Mouse (Mus musculus) cerebellum, postnatal 14 days (tissue): ENCODE data around the gene Slc25a45.

ENCODE experiments used
- DNase-seq, 2 experiments: peaks; one replicate each; pipeline ENCODE4 v3.0.0; 2021; ENCODE audit warnings: mixed read lengths in 2 of 2

Gene Slc25a45

DNA sequence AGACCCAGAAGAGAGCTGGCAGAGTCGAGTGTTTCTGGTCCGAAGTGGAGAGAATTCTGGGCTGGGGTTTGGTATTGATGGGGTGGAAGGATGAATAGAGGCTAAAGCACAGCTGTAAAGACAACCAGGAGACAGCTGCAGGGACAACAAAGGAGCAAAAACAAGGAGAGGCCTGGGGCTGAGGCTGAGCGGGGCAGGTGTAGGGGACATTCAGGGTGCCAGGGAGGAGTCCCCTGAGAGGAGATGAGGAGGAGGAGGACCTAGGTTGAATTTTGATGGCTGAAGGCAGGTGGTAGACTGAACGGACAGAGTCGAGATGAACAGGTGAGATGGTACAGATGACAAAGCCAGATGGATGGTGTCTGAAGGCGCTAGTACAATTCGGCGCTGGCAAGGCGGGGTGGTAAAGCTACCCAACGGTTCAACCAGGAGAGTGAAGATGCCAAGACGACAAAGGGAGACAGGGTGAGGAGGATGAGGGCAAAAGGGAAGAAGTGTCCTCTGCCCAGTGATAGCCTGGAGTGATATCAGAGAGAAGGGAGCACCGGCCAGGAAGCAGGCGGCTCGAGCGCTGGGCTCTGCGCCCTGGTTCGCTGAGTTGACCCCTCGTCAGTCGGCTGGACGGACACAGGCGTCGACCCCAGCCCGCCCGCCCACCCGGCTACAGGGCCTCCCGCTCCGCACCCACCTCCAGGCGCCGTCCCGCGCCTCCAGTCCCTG lies 15.8 kb downstream of the Slc25a45 start:
- no peak for DNase-seq

DNA sequence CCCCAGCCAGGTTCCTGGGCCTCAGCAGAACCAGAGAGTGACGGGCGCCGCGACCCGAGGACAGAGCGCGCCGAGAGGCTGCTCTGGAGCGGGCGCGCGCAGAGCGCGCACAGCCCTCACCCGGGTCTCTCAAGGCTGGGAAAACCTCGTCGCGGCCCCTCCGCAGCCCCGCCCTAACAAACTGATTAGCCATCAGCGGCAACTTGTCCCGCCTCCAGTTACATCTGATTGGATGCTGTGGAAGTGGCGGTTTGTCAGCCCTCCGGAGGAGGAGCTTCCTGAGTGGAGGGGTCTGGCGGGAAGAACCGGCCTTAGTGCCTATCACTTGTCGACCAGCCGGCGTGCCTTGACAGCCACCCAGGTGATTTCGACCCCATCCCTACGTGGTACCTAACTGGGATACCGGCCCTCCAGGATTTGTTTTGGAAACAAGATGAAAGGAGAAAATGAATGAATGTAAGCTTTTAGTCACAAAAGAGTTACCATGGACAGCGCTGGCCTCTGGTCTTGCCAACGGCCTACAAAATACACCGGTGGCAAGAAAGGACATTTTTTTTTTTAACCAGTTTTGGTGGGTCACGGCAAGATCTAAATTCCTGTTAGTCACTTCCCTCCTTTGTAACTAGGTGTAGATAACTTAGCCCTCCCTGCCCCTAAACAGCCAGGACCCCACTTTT lies 16.5 kb downstream of the Slc25a45 start, which contains the start of gene Tigd3:
Tigd3 (minus strand) TSS at position 148 of the 677 bp plus-strand sequence.
- peak; percentile 98 to 99 for DNase-seq

DNA sequence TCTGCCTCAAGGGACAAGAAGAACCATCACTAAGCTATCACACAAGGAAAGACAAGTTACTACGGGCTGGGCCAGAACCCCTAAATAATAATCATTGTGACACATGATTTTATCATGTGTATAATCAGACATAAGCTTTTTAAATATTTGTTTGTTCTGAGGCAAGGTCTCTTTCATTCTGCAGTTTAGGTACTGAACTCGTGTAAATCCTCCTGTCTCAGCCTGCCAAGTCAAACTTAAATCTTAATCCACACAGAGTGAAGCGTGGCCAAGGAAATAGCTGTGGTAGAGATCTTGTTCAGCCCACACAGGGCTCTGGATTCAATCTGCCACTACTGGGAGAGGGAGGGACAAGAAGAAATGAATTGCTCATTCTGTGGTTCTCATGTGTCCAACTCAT lies 29.7 kb downstream of the Slc25a45 start:
- DNase-seq: no peak

DNA sequence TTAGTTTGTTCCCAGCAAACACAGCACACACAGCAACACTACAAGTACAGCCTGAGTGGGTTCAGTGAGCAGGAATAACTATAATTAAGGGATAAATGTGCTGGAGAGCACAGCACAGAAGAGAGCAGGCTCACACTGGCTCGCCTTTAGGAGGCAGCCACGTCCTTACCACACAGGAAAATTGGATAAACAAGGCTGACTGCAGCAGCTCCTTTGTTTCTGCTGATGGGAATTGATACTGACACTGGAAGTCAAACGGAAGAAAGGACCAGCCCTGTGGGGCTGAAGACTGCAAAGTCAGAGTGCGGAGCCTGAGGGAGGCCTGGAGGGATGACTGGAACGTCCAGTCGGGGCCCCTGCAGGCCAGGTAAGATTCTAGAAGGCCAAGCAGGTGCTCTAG lies 32.6 kb downstream of the Slc25a45 start:
- DNase-seq: peak; percentile 62 to 63

DNA sequence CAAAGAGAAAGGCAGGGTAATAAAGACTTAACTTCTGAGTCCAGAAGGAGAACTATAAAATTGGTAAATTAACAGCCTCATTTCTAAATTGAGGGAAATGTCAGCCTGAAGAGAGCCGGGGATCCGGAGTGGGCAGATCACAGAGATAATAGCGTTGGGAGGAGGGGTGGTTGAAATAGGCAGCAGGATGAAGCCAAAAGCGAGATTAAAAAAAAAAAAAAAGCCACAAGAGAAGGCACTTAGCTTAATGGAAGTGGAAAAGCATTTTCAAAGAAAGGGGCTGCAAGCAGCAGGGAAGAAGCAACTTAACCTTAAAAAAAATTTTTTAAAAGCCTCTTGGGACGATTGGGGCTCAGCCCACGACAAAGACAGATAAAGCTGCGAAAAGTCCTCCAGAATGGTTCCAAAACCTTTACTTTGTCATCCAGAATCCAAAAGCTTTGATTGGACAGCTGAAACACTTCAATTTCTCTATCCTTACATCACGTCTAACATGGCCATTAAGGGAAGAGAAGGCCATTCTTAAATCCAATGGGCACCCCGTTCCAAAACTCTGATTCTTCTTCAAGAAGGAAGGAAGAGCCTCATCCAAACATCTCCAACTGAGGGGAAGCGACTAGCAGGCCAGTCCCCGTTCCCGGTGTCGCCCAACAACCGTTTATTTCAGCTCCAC lies 34.0 kb downstream of the Slc25a45 start:
- peak in 1 of 2 experiments; percentile 11 for DNase-seq

DNA sequence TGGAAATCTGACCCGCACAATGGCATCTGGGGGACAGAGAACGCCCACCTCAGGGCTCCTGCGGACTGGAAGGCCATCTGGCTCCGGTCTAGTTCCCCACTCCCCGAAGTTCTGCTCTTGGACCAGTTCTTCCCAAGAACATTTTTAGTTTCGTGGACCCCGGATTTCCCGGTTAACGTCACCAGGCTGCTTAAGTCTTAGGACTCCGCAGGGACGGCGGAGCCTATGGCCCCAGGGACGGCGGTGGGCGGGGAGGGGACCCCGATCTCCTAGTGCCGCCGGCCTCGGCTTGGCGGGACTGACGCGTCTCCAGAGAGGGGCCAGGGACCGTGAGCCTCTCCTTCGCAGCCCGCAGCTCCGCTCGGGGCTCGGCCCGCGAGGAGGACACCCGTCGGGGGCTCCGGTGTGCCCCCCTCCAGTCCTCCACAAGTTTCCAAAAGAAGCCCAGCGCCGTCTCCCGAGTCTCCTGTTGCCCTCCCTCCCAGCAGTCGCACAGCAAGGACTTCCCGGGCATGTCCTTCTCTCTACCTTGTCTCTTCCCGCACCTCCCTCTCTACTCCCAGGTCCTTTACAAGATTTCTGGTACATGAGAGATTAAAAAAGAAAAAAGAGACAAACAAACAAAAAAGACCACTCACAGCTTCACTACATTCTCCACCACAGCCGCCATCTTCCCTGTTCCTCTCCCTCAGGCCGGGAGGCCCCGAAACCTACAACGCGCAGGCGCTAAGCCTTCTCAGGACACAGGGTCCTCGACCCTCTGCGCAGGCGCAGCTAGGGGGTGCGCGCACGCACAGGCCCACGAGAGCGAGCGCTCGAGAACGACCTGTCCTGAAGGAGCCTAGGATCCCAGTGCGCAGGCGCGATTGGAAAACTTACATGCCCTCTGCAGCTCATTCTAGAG lies 34.7 kb downstream of the Slc25a45 start:
- DNase-seq: peak; percentile 99

DNA sequence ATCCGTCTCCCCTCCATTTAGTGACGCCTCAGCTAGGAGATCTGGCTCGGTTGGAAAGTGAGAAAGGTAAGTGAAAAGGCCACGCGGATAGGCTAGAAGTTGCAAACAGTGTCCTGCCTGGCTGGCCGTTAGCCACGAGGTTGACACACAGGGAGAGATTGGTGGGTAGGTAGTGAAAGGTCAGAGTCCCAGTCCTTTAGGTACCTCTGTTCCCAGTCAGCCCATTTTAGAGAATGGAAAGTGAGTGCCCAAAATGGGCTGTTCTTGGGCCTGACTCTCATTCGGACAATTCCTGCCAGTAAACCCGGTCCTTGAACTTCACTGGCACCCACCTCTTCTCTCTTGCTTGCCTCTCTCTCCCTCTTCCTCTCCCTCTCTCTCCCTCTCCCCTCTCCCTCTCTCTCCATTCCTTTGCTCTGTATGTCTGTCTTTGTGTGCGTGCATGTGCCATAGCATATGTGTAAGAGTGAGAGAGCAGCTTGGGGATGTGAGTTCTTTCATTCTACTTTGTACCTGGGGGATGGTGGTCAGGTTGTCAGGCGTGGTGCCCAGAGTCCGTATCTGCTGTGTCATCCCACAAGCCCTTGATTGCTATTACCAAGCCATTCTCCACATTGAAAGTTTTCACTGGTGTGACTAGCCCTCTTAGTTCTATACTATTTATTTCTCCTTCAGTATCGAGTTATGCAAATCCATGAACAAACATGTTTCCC lies 35.6 kb downstream of the Slc25a45 start, which contains the start of gene Dpf2:
Dpf2 (minus strand) TSS at position 4 of the 713 bp plus-strand sequence.
- peak in 1 of 2 experiments; percentile 31 for DNase-seq

DNA sequence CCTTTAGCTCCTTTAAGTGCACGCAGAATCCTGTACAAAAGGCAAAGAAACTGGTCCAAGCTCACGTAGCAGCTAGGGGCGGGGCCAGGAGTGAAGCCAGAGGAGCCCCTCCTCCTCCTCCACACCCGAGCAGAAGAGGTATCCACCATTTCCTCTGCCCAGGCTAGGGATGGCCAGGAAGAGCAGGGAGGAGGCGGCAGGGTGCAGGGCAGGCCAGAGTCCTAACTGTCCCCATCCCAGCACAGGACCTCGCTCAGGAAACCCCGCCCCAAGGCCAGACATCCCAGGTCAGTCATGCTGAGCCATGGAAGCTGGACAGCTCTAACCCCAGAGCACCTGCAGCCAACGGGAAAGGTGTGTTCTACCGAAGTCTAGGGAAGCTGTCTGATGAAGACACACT lies 44.1 kb downstream of the Slc25a45 start:
- DNase-seq: no peak

DNA sequence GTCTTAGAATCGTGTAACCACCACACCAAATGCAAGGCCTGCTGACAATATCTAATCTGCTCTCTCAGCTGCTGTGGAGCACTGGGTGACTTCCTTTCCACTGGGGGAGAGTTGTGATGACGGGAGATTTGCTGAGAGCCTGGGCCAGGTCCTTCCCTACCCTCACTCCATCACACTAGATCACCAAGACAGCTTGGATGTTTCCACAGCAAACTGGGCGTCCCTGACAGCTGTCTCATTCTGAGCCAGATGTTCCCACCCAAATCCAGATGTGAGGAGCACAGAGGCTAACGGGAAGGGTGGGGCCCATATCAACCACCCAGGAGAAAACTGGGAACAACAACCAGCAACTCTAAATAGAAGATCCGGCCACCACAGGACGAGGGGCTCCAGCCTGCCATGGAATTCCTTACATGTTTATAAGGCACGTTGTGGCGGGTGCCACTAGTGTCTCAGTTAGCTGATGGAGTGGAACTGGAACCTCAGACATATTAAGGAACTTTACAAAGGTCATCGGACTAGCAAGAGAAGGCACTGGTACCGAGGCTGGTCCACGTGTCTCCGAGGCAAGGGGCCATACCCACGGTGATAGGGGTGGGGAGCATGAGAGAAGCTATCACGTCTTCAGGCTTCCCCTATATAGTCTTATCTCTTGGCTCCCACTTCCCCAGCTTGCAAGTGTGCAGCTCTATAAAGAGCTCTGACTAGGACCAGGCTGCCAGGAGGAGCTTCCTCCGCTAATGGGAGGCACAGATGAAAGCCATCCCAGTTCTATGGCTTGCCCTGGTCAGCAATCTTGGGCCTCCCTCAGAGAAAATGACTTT lies 44.7 kb downstream of the Slc25a45 start:
- DNase-seq: no peak

DNA sequence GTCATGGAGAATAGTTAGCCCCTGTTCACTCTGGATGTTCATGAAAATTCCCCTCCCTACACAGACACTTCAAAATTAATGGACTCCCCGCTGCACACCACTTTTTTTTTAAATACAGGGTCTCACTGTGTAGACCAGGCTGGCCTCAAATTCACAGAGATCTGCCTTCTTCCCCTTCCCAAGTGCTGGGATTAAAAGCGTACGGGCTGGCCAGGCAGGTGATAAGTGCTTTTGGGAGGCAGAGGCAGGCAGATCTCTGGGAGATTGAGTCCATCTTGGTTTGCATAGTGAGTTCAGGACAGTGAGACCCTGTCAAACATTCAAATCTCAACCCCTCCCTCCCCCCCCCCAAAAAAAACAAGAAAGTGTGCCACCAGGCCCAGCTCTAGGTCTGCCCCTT lies 45.4 kb downstream of the Slc25a45 start:
- no peak for DNase-seq

DNA sequence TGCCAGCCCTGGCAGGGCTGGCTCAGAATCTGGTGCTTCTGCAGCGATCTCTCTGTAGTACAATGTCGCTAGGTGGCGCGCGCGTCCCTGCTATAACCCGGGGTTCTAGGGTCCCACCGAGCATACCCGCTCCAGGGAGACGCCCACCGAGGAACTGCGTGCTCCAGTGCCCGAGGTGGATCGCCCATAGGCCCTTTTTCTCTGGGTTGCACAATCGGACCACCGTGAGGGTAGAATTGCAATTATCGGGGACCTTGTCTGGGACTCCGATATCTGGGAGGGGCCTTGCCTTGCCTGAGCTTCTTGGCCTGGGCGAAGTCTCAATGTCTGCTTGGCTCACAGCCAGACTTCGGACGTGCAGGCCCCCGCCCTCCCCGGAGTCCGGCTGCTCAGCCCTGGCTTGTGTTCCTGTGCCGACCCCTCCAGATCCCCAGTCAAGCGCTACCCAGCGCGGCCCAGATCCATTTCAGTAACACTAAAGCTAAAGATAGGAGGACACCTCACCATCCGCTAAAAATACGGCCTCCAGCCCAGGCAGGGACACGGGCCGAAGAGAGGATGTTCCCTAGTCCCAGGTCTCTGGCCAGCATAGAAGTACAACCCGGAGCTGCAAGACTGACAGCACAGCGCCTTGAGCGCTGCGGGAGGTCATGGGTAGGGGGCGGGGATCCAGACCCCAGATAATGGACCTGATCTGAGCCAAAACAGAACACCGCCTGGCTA lies 46.5 kb downstream of the Slc25a45 start:
- peak; percentile 97 to 99 for DNase-seq

DNA sequence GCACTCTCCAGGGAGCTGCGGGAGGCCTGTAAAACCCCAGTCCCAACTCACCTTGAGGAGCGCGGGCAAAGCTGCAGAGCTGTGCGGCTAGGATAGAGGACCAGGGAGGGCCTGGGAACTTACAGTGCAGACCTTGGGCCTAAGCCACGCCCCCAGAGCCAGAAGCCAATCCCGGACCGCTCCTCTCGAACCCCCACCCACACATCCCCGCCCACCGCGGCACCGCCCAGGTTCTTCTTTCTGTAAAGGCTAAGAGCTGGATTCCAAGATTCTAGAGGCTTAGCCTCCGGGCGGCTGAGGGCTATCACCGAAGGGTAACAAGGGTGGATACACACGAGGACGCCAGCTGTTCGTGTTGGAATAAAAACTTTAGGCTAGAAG lies 47.1 kb downstream of the Slc25a45 start, which contains the start of gene Cdc42ep2:
Cdc42ep2 (minus strand) TSS at position 104 of the 381 bp plus-strand sequence.
- peak; percentile 97 for DNase-seq

DNA sequence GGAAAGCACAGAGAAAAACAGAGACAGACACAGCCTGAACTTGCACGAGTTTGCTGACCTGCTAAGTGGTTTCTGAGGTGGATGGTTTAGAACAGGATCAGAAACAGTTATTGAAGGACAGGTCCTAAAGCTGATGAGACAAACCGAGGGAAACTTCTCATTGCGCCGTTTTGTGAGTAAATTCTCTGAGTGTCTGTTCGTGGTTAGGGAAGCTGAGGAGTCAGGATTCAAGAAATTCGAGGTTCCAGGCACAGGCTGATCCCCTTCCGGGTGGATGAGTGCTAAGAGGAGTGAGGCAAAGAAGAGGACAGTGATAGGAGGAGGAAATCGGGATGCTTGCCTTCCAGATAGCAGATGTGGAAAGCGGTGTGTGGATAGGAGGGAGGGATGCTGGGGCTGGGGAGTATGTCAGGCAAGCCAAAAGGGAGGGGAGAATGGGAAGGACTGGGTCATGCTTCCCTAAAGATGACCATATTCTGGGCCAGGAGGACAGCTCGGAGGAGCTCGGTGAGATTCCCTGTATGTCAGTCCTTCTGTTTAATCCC lies 47.8 kb downstream of the Slc25a45 start:
- DNase-seq: peak in 1 of 2 experiments; percentile 36

DNA sequence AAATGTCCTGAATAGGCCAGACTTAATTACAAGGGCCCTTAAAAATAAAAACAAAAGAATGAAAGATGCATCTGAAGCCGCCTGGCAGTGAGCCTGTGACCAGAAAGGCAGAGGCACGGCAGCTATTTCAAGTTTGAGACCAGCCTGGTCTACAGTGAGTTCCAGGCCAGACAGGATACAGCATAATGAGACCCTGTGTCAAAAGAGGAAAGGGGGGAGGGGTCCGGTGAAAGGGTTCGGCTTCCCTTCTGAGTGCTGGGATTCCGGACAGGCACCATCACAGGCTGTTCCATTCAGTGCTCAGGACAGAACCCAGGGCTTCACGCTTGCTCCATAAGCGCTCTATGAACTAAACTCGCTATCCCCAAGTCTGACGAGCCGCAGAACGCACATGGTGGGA lies 49.4 kb downstream of the Slc25a45 start:
- no peak for DNase-seq

DNA sequence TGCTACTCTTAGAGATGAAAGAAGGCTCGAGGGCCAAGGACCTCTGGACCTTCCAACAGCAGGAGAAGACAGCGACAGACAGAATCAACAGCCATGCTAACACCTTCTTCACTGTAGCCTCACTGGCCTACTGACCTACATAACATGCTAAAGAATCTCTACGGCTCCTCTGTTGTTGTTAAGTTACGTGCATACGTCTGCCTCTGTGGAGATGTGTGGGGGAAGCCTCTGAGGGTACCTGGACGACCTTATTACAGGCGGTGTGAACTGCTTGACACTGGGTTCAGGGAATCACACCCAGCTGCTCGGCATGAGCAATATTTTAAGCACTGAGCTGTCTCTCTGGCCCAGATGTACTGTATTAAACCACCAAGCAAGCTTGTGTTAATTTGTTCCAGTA lies 49.9 kb downstream of the Slc25a45 start:
- DNase-seq: no peak

DNA sequence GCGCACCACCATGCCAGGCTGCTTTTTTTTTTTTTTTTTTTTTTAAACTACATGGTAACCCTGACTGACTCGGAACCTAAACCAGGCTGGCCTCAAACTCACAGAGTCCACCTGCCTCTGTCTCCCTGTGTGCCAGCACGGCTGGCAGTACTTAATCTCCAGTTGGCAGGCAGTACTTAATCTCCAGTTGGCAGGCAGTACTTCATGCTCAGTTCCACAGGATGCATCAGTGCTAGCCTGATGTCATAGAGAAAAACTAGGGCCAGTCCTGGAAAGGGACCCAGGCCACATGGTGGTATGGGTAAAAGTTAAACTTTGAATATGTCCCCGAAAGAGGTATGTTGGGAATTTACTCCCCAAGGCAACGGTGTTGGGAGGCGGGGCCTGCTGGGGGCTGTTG lies 50.5 kb downstream of the Slc25a45 start:
- DNase-seq: peak in 1 of 2 experiments; percentile 39

DNA sequence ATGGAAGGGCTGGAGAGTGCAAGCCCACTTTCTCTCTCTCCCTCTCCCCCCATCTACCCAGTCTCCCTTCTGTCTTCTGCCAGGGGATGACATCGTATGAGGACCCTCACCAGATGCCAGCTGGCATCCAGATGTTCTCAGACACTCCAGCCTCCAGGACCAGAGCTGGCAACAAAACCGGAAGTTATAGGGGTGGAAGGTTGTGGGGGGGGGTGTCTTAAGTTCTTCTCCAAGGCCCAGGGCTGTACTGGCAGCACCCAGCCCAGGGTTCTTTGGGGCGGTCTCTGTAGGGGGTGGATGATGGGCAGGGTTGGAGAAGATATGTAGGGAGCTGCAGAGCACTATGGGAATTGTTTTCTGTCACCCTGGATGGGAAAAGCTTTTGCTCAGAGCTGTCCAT lies 50.9 kb downstream of the Slc25a45 start:
- no peak for DNase-seq

DNA sequence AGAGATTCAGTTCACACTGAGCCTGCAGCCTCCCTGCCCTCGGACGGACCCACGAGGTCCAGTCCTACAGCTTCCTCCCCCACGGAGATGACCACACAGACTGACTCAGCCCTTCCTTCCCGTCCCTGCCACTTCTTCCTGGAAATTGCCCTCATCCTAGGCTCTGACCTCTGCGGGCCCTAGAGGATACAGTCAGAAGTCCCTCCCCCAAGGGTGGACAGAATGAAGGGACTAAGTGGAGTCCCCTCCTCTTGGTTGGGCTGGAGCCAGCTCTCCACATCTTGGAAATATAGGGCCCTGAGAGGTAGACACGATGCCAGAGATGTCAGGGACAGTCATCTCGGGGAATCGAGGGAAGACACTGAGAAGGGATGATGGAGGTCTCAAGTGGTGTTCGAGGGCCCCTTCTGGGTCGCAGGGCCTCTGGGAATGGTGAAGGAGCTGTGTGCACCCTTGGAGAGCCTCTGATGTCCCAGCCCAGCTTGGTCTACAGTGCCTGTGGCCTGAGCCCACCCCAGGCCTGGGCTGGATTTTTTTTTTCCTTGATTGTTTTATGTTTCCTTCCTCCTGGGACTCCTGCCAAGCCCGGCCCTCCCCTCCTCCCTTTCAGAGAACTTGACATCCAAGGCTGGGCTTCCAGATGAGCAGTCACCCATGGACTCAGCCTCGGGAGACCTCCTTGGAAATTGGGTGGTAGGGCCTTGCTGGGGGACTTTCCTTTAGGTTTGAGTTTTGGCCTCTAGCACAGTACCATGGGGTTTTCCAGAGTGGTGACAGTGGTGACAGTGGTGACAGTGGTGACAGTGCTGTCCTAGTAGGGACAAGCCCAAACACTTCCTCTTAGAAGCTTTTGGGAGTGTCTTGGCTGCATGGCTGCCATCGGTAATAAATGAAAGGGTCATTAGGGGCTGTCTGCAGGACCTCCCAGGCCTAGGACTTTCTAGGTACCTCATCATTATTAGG lies 52.3 kb downstream of the Slc25a45 start:
- DNase-seq: peak in 1 of 2 experiments; percentile 32

DNA sequence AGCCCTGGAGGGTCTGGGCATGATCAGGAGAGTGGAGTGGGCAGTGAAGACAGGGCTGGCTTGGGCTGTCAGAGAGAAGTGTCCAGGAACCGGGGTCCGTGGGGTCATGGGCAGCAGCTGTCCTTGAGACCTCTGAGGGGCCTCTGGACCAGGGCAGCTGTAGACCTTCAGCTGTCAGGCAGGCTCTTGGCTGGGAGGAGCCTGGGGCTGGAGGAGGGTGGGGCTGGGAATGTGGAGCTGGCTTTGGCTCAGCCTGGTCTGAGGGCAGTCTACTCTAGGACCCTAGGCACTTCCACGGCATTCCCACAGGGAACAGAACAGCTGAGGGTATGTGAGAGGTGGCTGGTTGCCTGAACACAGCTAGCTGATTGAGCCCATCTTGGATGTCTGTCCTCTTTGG lies 57.7 kb downstream of the Slc25a45 start:
- no peak for DNase-seq
